Mouse (Mus musculus) bone marrow macrophage, adult 2 months (primary cell): ENCODE measurements around the gene Dip2b.

ENCODE experiments used
- CTCF ChIP-seq: IDR thresholded peaks from 2 replicates; pipeline ENCODE4 v1.5.1; 2012; ENCODE audit warnings: low read depth, mild to moderate bottlenecking, low read length, moderate library complexity
- POLR2A ChIP-seq: IDR thresholded peaks from 2 replicates; pipeline ENCODE4 v1.6.1; 2012; ENCODE audit warnings: mild to moderate bottlenecking, low read depth, low read length, borderline replicate concordance

DNA sequence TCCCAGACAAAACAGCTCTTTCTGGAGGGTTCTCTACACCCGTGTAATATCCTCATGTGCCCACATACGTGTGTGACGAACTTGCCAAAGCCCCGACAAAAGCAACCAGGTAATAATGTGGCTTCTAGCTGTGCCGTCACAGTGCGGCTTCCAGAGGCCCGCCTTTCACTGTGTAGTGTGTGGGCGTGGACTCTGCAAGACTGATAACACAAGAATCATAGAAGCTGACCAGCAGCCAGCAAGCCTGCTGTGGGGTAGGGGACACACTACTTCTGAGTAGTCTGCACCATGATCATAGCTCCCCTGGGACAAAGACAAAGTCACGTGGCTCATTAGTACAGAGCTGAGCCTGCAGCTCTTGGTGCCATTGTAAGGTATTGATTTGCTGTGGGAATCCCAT is 147.8 kb downstream of the Dip2b start:
- TF ChIP-seq CTCF (no peak), POLR2A (no peak)
